Mouse (Mus musculus) heart, adult 9 months (tissue): Measurements from ENCODE around the gene 2310057M21Rik.
"Not testable (repeated sequence)": the region's sequence is repeated elsewhere in the genome, so short reads cannot be mapped to it uniquely, and the experiment has no call there.

ENCODE experiments used
- DNase-seq, 2 experiments: peaks; one replicate each; pipeline ENCODE4 v3.0.0; 2022; ENCODE audit warnings: low spot score in 2 of 2

2310057M21Rik gene

GRCm38 (mm10) chr7:131362615-131363300 is at the start of gene 2310057M21Rik:
Gene 2310057M21Rik, minus strand, starts transcription at chr7:131362759.
- peak; percentile 95 for DNase-seq

GRCm38 (mm10) chr7:131411941-131412270 is 49.3 kb upstream of the 2310057M21Rik start:
- DNase-seq: no peak

GRCm38 (mm10) chr7:131411221-131411940 is 48.8 kb upstream of the 2310057M21Rik start:
- DNase-seq: peak; percentile 36

- peak; percentile 98 to 99 for DNase-seq
These were observed 48.0 kb upstream of the 2310057M21Rik start, which contains the start of the genes Ikzf5 and Acadsb for GRCm38 (mm10) chr7:131410416-131411058. Gene Ikzf5, minus strand, starts transcription at chr7:131410521. Gene Acadsb, plus strand, starts transcription at chr7:131410601.

- no peak for DNase-seq
These were observed 47.4 kb upstream of the 2310057M21Rik start for GRCm38 (mm10) chr7:131409988-131410385.

GRCm38 (mm10) chr7:131409321-131409987 is 46.9 kb upstream of the 2310057M21Rik start:
- peak in 1 of 2 experiments; percentile 11 for DNase-seq

GRCm38 (mm10) chr7:131391761-131392160 is 29.2 kb upstream of the 2310057M21Rik start:
- DNase-seq: not testable (repeated sequence)

- no peak for DNase-seq
These were observed 9.5 kb upstream of the 2310057M21Rik start for GRCm38 (mm10) chr7:131371880-131372651.

- no peak for DNase-seq
These were observed 8.9 kb upstream of the 2310057M21Rik start for GRCm38 (mm10) chr7:131371470-131371860.

- peak; percentile 91 to 92 for DNase-seq
These were observed 8.3 kb upstream of the 2310057M21Rik start, which contains the start of gene Pstk for GRCm38 (mm10) chr7:131370648-131371469. Gene Pstk, plus strand, starts transcription at chr7:131371141.

- DNase-seq: no peak
These were observed 1.6 kb upstream of the 2310057M21Rik start for GRCm38 (mm10) chr7:131364131-131364530.

- no peak for DNase-seq
These were observed 317 bp downstream of the 2310057M21Rik start for GRCm38 (mm10) chr7:131362269-131362614.

- DNase-seq: no peak
These were observed 6.5 kb downstream of the 2310057M21Rik start for GRCm38 (mm10) chr7:131356105-131356504.

- no peak for DNase-seq
These were observed 16.6 kb downstream of the 2310057M21Rik start for GRCm38 (mm10) chr7:131345856-131346541.

GRCm38 (mm10) chr7:131337502-131338068 is 25.0 kb downstream of the 2310057M21Rik start:
- no peak for DNase-seq

- no peak for DNase-seq
These were observed 29.0 kb downstream of the 2310057M21Rik start, which contains the start of gene Fam24a for GRCm38 (mm10) chr7:131333564-131333963. Gene Fam24a, plus strand, starts transcription at chr7:131333864.

- DNase-seq: no peak
These were observed 30.9 kb downstream of the 2310057M21Rik start for GRCm38 (mm10) chr7:131331688-131332087.

GRCm38 (mm10) chr7:131329416-131329815 is 33.1 kb downstream of the 2310057M21Rik start, which contains the start of gene Fam24b:
Gene Fam24b, minus strand, starts transcription at chr7:131329516.
- no peak for DNase-seq

- DNase-seq: no peak
These were observed 35.5 kb downstream of the 2310057M21Rik start for GRCm38 (mm10) chr7:131327054-131327453.
